Mouse (Mus musculus): ENCODE data around the gene Sema5a.
"Not testable (repeated sequence)": the region's sequence is repeated elsewhere in the genome, so short reads cannot be mapped to it uniquely, and the experiment has no call there.

Gene Sema5a

GRCm38 (mm10) chr15:32244344-32244955 lies at the start of gene Sema5a:
Gene Sema5a, plus strand, starts transcription at chr15:32244810.
- peak; percentile 64 for ATAC-seq (ENCODE audit: low TSS enrichment)

GRCm38 (mm10) chr15:32198076-32198475 lies 46.5 kb upstream of the Sema5a start:
- no peak for ATAC-seq (ENCODE audit: low TSS enrichment)

- no peak for ATAC-seq (ENCODE audit: low TSS enrichment)
These were observed 46.0 kb upstream of the Sema5a start for GRCm38 (mm10) chr15:32198561-32198960.

GRCm38 (mm10) chr15:32203242-32203641 lies 41.4 kb upstream of the Sema5a start:
- peak; percentile 64 for ATAC-seq (ENCODE audit: low TSS enrichment)

- peak; percentile 91 for ATAC-seq (ENCODE audit: low TSS enrichment)
These were observed 39.7 kb upstream of the Sema5a start for GRCm38 (mm10) chr15:32204908-32205307.

- not testable (repeated sequence) for ATAC-seq (ENCODE audit: low TSS enrichment)
These were observed 29.9 kb upstream of the Sema5a start for GRCm38 (mm10) chr15:32214687-32215086.

- ATAC-seq (ENCODE audit: low TSS enrichment), result no peak
These were observed 21.6 kb upstream of the Sema5a start for GRCm38 (mm10) chr15:32223028-32223427.

- ATAC-seq (ENCODE audit: low TSS enrichment), result no peak
These were observed 19.2 kb upstream of the Sema5a start for GRCm38 (mm10) chr15:32225394-32225793.

- ATAC-seq (ENCODE audit: low TSS enrichment), result no peak
These were observed 18.2 kb upstream of the Sema5a start for GRCm38 (mm10) chr15:32226381-32226780.

- no peak for ATAC-seq (ENCODE audit: low TSS enrichment)
These were observed 17.7 kb upstream of the Sema5a start for GRCm38 (mm10) chr15:32226888-32227395.

- ATAC-seq (ENCODE audit: low TSS enrichment), result no peak
These were observed 14.5 kb upstream of the Sema5a start for GRCm38 (mm10) chr15:32230066-32230465.

- no peak for ATAC-seq (ENCODE audit: low TSS enrichment)
These were observed 12.4 kb upstream of the Sema5a start for GRCm38 (mm10) chr15:32232189-32232588.

GRCm38 (mm10) chr15:32232666-32233141 lies 11.9 kb upstream of the Sema5a start:
- not testable (repeated sequence) for ATAC-seq (ENCODE audit: low TSS enrichment)

- no peak for ATAC-seq (ENCODE audit: low TSS enrichment)
These were observed 11.2 kb upstream of the Sema5a start for GRCm38 (mm10) chr15:32233451-32233850.

- no peak for ATAC-seq (ENCODE audit: low TSS enrichment)
These were observed 5.5 kb upstream of the Sema5a start for GRCm38 (mm10) chr15:32239099-32239498.

- ATAC-seq (ENCODE audit: low TSS enrichment), result peak; percentile 79
These were observed 4.5 kb upstream of the Sema5a start for GRCm38 (mm10) chr15:32240159-32240558.

- no peak for ATAC-seq (ENCODE audit: low TSS enrichment)
These were observed 2.9 kb upstream of the Sema5a start for GRCm38 (mm10) chr15:32241666-32242065.

- ATAC-seq (ENCODE audit: low TSS enrichment), result no peak
These were observed 1.4 kb upstream of the Sema5a start for GRCm38 (mm10) chr15:32243096-32243785.

GRCm38 (mm10) chr15:32243824-32244223 lies 786 bp upstream of the Sema5a start:
- ATAC-seq (ENCODE audit: low TSS enrichment), result no peak

GRCm38 (mm10) chr15:32244956-32245836 lies 586 bp downstream of the Sema5a start:
- ATAC-seq (ENCODE audit: low TSS enrichment), result peak; percentile 48

GRCm38 (mm10) chr15:32245837-32246670 lies 1.4 kb downstream of the Sema5a start:
- peak; percentile 79 for ATAC-seq (ENCODE audit: low TSS enrichment)

Measured in frontal cortex, adult (tissue).